Mouse (Mus musculus) kidney, adult 2 months (tissue): ENCODE results near the gene Olfr467. TPM values are rescaled to one million over a fixed set of nuclear protein-coding genes. Genes with fewer than 3 reads are reported as not detected.

Experiments
- DNase-seq: peaks from one replicate; pipeline ENCODE4 v3.0.0; 2021
- H3K27ac ChIP-seq: fragments of 200-500 bp; 2 replicates; pipeline ENCODE4 v1.5.1; 2012; ENCODE audit warnings: low read depth, low read length, control low read depth, inconsistent platforms; ENCODE audit not compliant: insufficient read depth
- H3K27me3 ChIP-seq: fragments of 200-500 bp; replicated peaks from 2 replicates; pipeline ENCODE4 v1.6.1; 2012; ENCODE audit warnings: mild to moderate bottlenecking, moderate library complexity, low read length, inconsistent platforms; ENCODE audit not compliant: control insufficient read depth, insufficient read depth
- H3K36me3 ChIP-seq: fragments of 200-500 bp; 2 replicates; pipeline ENCODE4 v1.6.1; 2012; ENCODE audit warnings: mild to moderate bottlenecking, moderate library complexity, low read length, inconsistent platforms; ENCODE audit not compliant: control insufficient read depth, insufficient read depth
- H3K4me1 ChIP-seq: fragments of 200-500 bp; 2 replicates; pipeline ENCODE4 v1.6.1; 2011; ENCODE audit warnings: low read length; ENCODE audit not compliant: control insufficient read depth, insufficient read depth
- H3K4me3 ChIP-seq: fragments of 200-500 bp; 2 replicates; pipeline ENCODE4 v1.5.1; 2011; ENCODE audit warnings: mild to moderate bottlenecking, low read depth, low read length, control low read depth; ENCODE audit not compliant: insufficient read depth
- CTCF ChIP-seq: fragments of 200-500 bp; conservative IDR thresholded peaks from 2 replicates; pipeline ENCODE4 v1.5.1; 2011; ENCODE audit warnings: low read depth, mild to moderate bottlenecking, control low read depth, low read length, moderate library complexity, mixed read lengths; ENCODE audit not compliant: insufficient read depth, insufficient read length
- POLR2A ChIP-seq: fragments of 200-500 bp; IDR thresholded peaks from one replicate; pipeline ENCODE4 v1.6.1; 2011; ENCODE audit warnings: low read depth, low read length, control low read depth
- WGBS: fragments of 180-500 bp; shearing (Covaris S2); methylation state at CpG from one replicate; pipeline ENCODE4 v1.1.7; 2018; 5-methylcytosine and 5-hydroxymethylcytosine counted together
- polyA plus RNA-seq: library from polyadenylated mRNA; depleted of rRNA; stranded (reverse); fragments of >200 nt; gene quantifications from 2 replicates; pipeline ENCODE4 v1.2.3, GENCODE M21; 2012; rRNA removed

The Olfr467 gene
- polyA plus RNA-seq, result not detected in 2 replicates

GRCm38 (mm10) chr7:107811963-107812362, at the start of gene Olfr467:
Gene Olfr467 (plus strand): TSS chr7:107812263.
- Histone ChIP-seq H3K36me3 (no peaks in the 10 kb centered on the region), H3K27me3 (no peaks in the 10 kb centered on the region), H3K4me1 (no peaks in the 10 kb centered on the region), H3K27ac (no peak within 1 kb of the TSS), H3K4me3 (no peak within 1 kb of the TSS)
- TF ChIP-seq POLR2A (no peak), CTCF (no peak)
- DNase-seq, result no peak

- WGBS, result 53% methylated on average over 6 of the region's 6 CpGs
- DNase-seq, result no peak
- Histone ChIP-seq H3K4me1 (no peaks in the 10 kb centered on the region), H3K27me3 (no peaks in the 10 kb centered on the region), H3K4me3 (no peak overlapping the region), H3K27ac (no peak overlapping the region), H3K36me3 (no peaks in the 10 kb centered on the region)
- no peak for TF ChIP-seq POLR2A
- TF ChIP-seq CTCF, result no peak
Measured at GRCm38 (mm10) chr7:107770812-107771211, 41.3 kb upstream of the Olfr467 start.

- Histone ChIP-seq H3K27me3 (no peaks in the 10 kb centered on the region; the same call in 1 of the 2 replicates), H3K4me3 (no peak overlapping the region), H3K36me3 (no peaks in the 10 kb centered on the region), H3K27ac (no peak overlapping the region), H3K4me1 (no peaks in the 10 kb centered on the region)
- DNase-seq, result no peak
- TF ChIP-seq POLR2A, result no peak
- no peak for TF ChIP-seq CTCF
- 54% methylated on average over 1 of the region's 1 CpGs for WGBS
Measured at GRCm38 (mm10) chr7:107778216-107778615, 33.8 kb upstream of the Olfr467 start.

GRCm38 (mm10) chr7:107779611-107780010, 32.5 kb upstream of the Olfr467 start:
- Histone ChIP-seq H3K27me3 (no peaks in the 10 kb centered on the region; the same call in 1 of the 2 replicates), H3K36me3 (no peaks in the 10 kb centered on the region), H3K4me1 (no peaks in the 10 kb centered on the region), H3K4me3 (no peak overlapping the region), H3K27ac (no peak overlapping the region)
- peak; percentile 37 for TF ChIP-seq CTCF
- no peak for TF ChIP-seq POLR2A
- WGBS, result 45% methylated on average over 4 of the region's 4 CpGs
- DNase-seq, result peak; percentile 27

GRCm38 (mm10) chr7:107787977-107788620, 24.0 kb upstream of the Olfr467 start:
- WGBS, result 54% methylated on average over 3 of the region's 3 CpGs
- peak; percentile 27 for DNase-seq
- TF ChIP-seq CTCF, result 0 out of 2 replicates have a peak, but pooled peaks have one; percentile 13
- no peak for TF ChIP-seq POLR2A
- Histone ChIP-seq H3K27ac (no peak overlapping the region), H3K4me3 (no peak overlapping the region), H3K4me1 (no peaks in the 10 kb centered on the region), H3K36me3 (no peaks in the 10 kb centered on the region), H3K27me3 (no peaks in the 10 kb centered on the region; the same call in 1 of the 2 replicates)

- H3K36me3 ChIP-seq, result no peaks in the 10 kb centered on the region
- no peaks in the 10 kb centered on the region for H3K4me1 ChIP-seq
- no peak overlapping the region for H3K27ac ChIP-seq
- TF ChIP-seq POLR2A (no peak), CTCF (no peak)
- 73% methylated on average over 2 of the region's 2 CpGs for WGBS
- H3K27me3 ChIP-seq, result no peaks in the 10 kb centered on the region
- H3K4me3 ChIP-seq, result no peak overlapping the region
- DNase-seq, result no peak
Measured at GRCm38 (mm10) chr7:107796500-107796899, 15.6 kb upstream of the Olfr467 start.

- H3K4me1 ChIP-seq, result no peaks in the 10 kb centered on the region
- no peak for DNase-seq
- no peak within 1 kb of the TSS for H3K4me3 ChIP-seq
- no peak for TF ChIP-seq CTCF
- TF ChIP-seq POLR2A, result no peak
- 82% methylated on average over 2 of the region's 2 CpGs for WGBS
- no peaks in the 10 kb centered on the region; the same call in 1 of the 2 replicates for H3K27me3 ChIP-seq
- H3K27ac ChIP-seq, result no peak within 1 kb of the TSS
- H3K36me3 ChIP-seq, result no peaks in the 10 kb centered on the region
Measured at GRCm38 (mm10) chr7:107801108-107801507, 11.0 kb upstream of the Olfr467 start, which contains the start of gene Ovch2. Gene Ovch2 (minus strand): TSS chr7:107801208.
